Mouse (Mus musculus) stomach, embryonic 16.5 days (tissue): Measurements from ENCODE around the gene Tmem175. TPM values are rescaled to one million over a fixed set of nuclear protein-coding genes. Genes with fewer than 3 reads are reported as not detected.

Source experiments
- polyA plus RNA-seq: library from polyadenylated mRNA; unstranded; fragments of >200 nt; fragmentation: Nextera tagmentation; extraction: Ambion mirVana; gene quantifications from 2 replicates; pipeline ENCODE4 v1.2.1, GENCODE M21; 2015

The Tmem175 gene
- polyA plus RNA-seq, 1 experiment from 2014 or later = 27.1 TPM

Other genes starting within 250 kb of the Tmem175 start
- gene Pde6b, start 241.4 kb upstream of the Tmem175 start, polyA plus RNA-seq = 0.34 and 0.59 TPM in 2 replicates
- gene Atp5k, start 195.3 kb upstream of the Tmem175 start, polyA plus RNA-seq = 366 and 477 TPM in 2 replicates
- gene Mfsd7a, start 180.9 kb upstream of the Tmem175 start, polyA plus RNA-seq = 0.67 and 0.69 TPM in 2 replicates
- gene Pcgf3, start 168.5 kb upstream of the Tmem175 start, polyA plus RNA-seq = 16.2 and 19.1 TPM in 2 replicates
- gene Cplx1, start 79.7 kb upstream of the Tmem175 start, polyA plus RNA-seq = 2.9 and 3.4 TPM in 2 replicates
- gene Gak, start within 50 bp of the Tmem175 start, polyA plus RNA-seq = 62.9 and 67.9 TPM in 2 replicates
- gene Idua, start 30.6 kb downstream of the Tmem175 start, polyA plus RNA-seq = 13.5 and 15.2 TPM in 2 replicates
- gene Dgkq, start 39.9 kb downstream of the Tmem175 start, polyA plus RNA-seq = 10.7 and 14.5 TPM in 2 replicates
- gene Slc26a1, start 45.8 kb downstream of the Tmem175 start, polyA plus RNA-seq = 1.8 and 3.0 TPM in 2 replicates
- 7.8 and 11.7 TPM in 2 replicates for gene Fgfrl1, start 62.6 kb downstream of the Tmem175 start, polyA plus RNA-seq
- 0.43 and 0.85 TPM in 2 replicates for gene Rnf212, start 145.2 kb downstream of the Tmem175 start, polyA plus RNA-seq
- 5.3 and 7.6 TPM in 2 replicates for gene Tmed11, start 165.6 kb downstream of the Tmem175 start, polyA plus RNA-seq
- gene Vmn2r8, start 179.1 kb downstream of the Tmem175 start, polyA plus RNA-seq = 0.02 TPM in 1 of 2 replicates, not detected in the other
- not detected in 2 replicates for gene Vmn2r9, start 222.8 kb downstream of the Tmem175 start, polyA plus RNA-seq